19 mouse cellular contexts compared by ENCODE assay signal in the genomic region with DNA sequence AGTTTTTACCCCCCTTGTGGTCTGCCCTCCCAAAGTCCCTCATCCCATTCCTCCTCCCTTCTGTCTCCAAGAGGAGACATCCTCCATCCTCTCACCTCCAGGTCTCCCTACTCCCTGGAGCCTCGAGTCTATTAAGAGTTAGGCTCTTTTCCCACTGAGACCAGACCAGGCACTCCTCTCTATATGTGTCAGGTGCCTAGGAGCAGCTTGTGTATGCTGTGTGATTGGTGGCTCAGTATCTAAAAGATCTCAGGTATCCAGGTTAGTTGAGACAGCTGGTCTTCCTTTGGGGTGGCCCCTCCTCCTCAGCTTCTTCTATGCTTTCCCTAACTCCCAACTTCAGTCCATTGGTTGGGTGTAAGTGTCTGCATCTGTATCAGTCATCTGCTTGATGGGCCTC.
"Had no signal": no experiment of that assay in that cellular context is flagged by ENCODE, and none has a peak within 500 bp of the region (broad histone marks: within the 10 kb centered on the region; RNA-seq: fewer than 3 reads in every experiment).

No protein-coding gene starts in this region.

- H3K4me3 ChIP-seq: midbrain, embryonic 10.5 days; myocyte; neural tube, embryonic 13.5 days; neural tube, embryonic 15.5 days; stomach, embryonic 15.5 days had no signal

- H3K9ac ChIP-seq: liver, embryonic 14.5 days; lung, embryonic 14.5 days; neural tube, embryonic 13.5 days; neural tube, embryonic 15.5 days; stomach, embryonic 15.5 days had no signal

- H3K27me3 ChIP-seq: neural tube, embryonic 13.5 days; neural tube, embryonic 15.5 days; stomach, embryonic 15.5 days had no signal

- H3K4me2 ChIP-seq: lung, embryonic 14.5 days; neural tube, embryonic 13.5 days; neural tube, embryonic 15.5 days; stomach, embryonic 15.5 days had no signal

- H3K27ac ChIP-seq: liver, embryonic 14.5 days; midbrain, embryonic 10.5 days; neural tube, embryonic 13.5 days; neural tube, embryonic 15.5 days; stomach, embryonic 15.5 days had no signal

- DNase-seq: lung, adult 18-20 months; lung, embryonic 14.5 days; lung, postnatal 10 days; lung, postnatal 4 days; midbrain, embryonic 14.5 days; retina, postnatal 1 day; right cerebral cortex, adult 18-20 months; right cerebral cortex, postnatal 25 days; right cerebral cortex, postnatal 4 days; spleen, adult 18-20 months; thymus, adult 18-20 months; thymus, postnatal 14 days; thymus, postnatal 36 days had no signal

- H3K36me3 ChIP-seq: midbrain, embryonic 10.5 days; neural tube, embryonic 13.5 days; neural tube, embryonic 15.5 days; stomach, embryonic 15.5 days had no signal

- H3K9me3 ChIP-seq: midbrain, embryonic 10.5 days; neural tube, embryonic 13.5 days; neural tube, embryonic 15.5 days; stomach, embryonic 15.5 days had no signal

- H3K4me1 ChIP-seq: neural tube, embryonic 13.5 days; neural tube, embryonic 15.5 days; stomach, embryonic 15.5 days had no signal
